Mouse (Mus musculus): ENCODE measurements around the gene Mup22. TPM values are rescaled to one million over a fixed set of nuclear protein-coding genes. Genes with fewer than 3 reads are reported as not detected.
"Not testable (repeated sequence)": the region's sequence is repeated elsewhere in the genome, so short reads cannot be mapped to it uniquely, and the experiment has no call there.

Mup22 gene
- not detected in 2 replicates for total RNA-seq (2012; rRNA removed)
- total RNA-seq (2014; rRNA removed): not detected in 2 replicates
- polyA plus RNA-seq (2012; ENCODE audit: insufficient read length, low read depth): not detected in 2 replicates

DNA sequence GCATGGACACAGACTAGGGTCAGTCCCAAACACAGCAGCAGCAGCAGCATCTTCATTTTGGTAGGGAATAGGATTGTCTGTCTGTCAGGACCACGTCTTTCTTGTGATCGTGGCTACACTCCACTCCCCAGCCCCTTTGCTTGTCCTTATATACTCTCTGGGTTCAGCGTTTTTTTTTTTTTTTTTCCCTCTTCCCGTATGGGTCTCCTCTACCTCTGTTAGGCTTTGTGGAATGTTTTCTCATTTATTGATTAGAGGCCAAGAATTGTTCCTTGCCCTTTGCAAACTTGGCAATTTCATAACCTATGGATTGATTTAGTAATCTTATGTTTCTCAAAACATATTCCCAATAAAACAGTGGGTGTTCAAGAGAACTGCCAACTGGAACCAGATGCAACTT, at the start of gene Mup22:
Gene Mup22 (minus strand): TSS at position 101 of the 400 bp plus-strand sequence.
- H3K9me3 ChIP-seq (replicated peaks; ENCODE audit: low read length); DNase-seq (ENCODE audit: extremely low read depth); H3K4me3 ChIP-seq (replicated peaks in 1 of 3; ENCODE audit: low read depth in 2 of 3, low read length in 2 of 3, poor library complexity in 1 of 3); in situ Hi-C loops (cut with MboI; ENCODE audit: low pct_ligation_motif_present, low pct_unique_long_range_greater_than_20kb, low sequenced_read_pairs); H3K4me1 ChIP-seq (ENCODE audit: control insufficient read depth in 1 of 2, insufficient read depth in 2 of 2); H3K27ac ChIP-seq (ENCODE audit: insufficient read depth, low read depth); H3K79me2 ChIP-seq (replicated peaks; ENCODE audit: control insufficient read depth, extremely low read depth, insufficient read depth, poor library complexity, severe bottlenecking); H3K27me3 ChIP-seq (replicated peaks); H3K9ac ChIP-seq (ENCODE audit: insufficient read depth, low read depth); dilution Hi-C loops (cut with MboI; ENCODE audit: extremely low pct_ligation_motif_present, extremely low pct_unique_long_range_greater_than_20kb, low sequenced_read_pairs); H3K36me3 ChIP-seq (replicated peaks in 1 of 2; ENCODE audit: control insufficient read depth in 1 of 2, insufficient read depth in 1 of 2, low read length in 1 of 2); H3K4me2 ChIP-seq (ENCODE audit: insufficient read depth, low read depth, poor library complexity, severe bottlenecking): not testable (repeated sequence)

DNA sequence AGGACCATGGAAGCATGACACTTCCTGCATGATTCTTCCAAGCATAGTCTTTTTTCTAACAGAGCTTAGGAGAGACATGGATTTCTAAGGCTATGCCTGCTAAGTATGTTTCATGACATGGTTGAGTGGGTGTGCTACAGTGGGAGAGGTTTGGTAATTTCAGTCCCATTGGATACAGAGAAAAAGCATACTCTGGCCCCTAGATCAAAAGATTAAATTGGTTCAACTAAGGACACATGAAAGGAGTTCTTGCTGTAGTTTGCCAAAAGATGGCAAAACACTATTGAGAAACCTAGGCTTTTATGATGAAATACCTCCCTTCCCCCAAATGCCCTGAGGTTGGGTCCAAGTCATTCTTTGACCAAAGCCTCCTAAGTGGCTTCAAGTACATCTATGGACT, 19.6 kb upstream of the Mup22 start:
- H3K4me3 ChIP-seq (replicated peaks in 1 of 3; ENCODE audit: low read depth in 2 of 3, low read length in 2 of 3, poor library complexity in 1 of 3); dilution Hi-C loops (cut with MboI; ENCODE audit: extremely low pct_ligation_motif_present, extremely low pct_unique_long_range_greater_than_20kb, low sequenced_read_pairs); H3K27me3 ChIP-seq (replicated peaks); H3K9ac ChIP-seq (ENCODE audit: insufficient read depth, low read depth); H3K27ac ChIP-seq (ENCODE audit: insufficient read depth, low read depth); H3K4me2 ChIP-seq (ENCODE audit: insufficient read depth, low read depth, poor library complexity, severe bottlenecking); H3K36me3 ChIP-seq (replicated peaks in 1 of 2; ENCODE audit: control insufficient read depth in 1 of 2, insufficient read depth in 1 of 2, low read length in 1 of 2); H3K79me2 ChIP-seq (replicated peaks; ENCODE audit: control insufficient read depth, extremely low read depth, insufficient read depth, poor library complexity, severe bottlenecking); DNase-seq (ENCODE audit: extremely low read depth); H3K4me1 ChIP-seq (ENCODE audit: control insufficient read depth in 1 of 2, insufficient read depth in 2 of 2); H3K9me3 ChIP-seq (replicated peaks; ENCODE audit: low read length); in situ Hi-C loops (cut with MboI; ENCODE audit: low pct_ligation_motif_present, low pct_unique_long_range_greater_than_20kb, low sequenced_read_pairs): not testable (repeated sequence)

Other genes starting within 250 kb of the Mup22 start
- gene Mup10, start 239.3 kb downstream of the Mup22 start, total RNA-seq (2012; rRNA removed): not detected in 2 replicates
- not detected in 2 replicates for gene Mup10, start 239.3 kb downstream of the Mup22 start, total RNA-seq (2014; rRNA removed)
- gene Mup10, start 239.3 kb downstream of the Mup22 start, polyA plus RNA-seq (2012; ENCODE audit: insufficient read length, low read depth): not detected in 2 replicates
- gene Mup11, start 159.1 kb downstream of the Mup22 start, total RNA-seq (2012; rRNA removed): not detected in 2 replicates
- not detected in 2 replicates for gene Mup11, start 159.1 kb downstream of the Mup22 start, total RNA-seq (2014; rRNA removed)
- not detected in 2 replicates for gene Mup11, start 159.1 kb downstream of the Mup22 start, polyA plus RNA-seq (2012; ENCODE audit: insufficient read length, low read depth)
- gene Mup12, start 80.1 kb downstream of the Mup22 start, total RNA-seq (2012; rRNA removed): not detected in 2 replicates
- gene Mup12, start 80.1 kb downstream of the Mup22 start, total RNA-seq (2014; rRNA removed): not detected in 2 replicates
- not detected in 2 replicates for gene Mup12, start 80.1 kb downstream of the Mup22 start, polyA plus RNA-seq (2012; ENCODE audit: insufficient read length, low read depth)